Mouse (Mus musculus) spleen, adult 12 weeks (tissue): ENCODE data around the gene Cdh20.
"Not testable (repeated sequence)": the region's sequence is repeated elsewhere in the genome, so short reads cannot be mapped to it uniquely, and the experiment has no call there.

ENCODE experiments used
- DNase-seq: peaks from one replicate; pipeline ENCODE4 v3.0.0; 2022; ENCODE audit warnings: low spot score

Gene Cdh20

DNA sequence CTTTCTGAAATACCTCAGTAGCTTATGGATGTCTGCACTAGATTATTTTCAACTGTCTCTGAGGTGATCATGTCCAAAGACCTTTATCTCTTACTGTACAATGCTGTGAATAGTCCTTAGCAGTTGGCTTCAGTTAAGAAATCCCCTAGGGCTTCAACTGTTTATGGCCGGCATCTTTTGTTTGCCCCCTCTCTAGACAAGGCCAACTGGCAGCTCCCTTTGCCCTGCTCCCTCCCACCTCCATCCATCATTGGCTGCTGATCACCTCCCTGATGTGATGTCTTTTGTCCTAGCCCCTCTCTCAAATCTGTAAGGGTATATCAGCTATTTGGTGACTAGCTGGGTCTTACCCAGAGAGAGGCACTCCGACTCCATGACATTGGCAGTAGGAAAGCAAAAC lies 148.2 kb downstream of the Cdh20 start:
- DNase-seq, result no peak

DNA sequence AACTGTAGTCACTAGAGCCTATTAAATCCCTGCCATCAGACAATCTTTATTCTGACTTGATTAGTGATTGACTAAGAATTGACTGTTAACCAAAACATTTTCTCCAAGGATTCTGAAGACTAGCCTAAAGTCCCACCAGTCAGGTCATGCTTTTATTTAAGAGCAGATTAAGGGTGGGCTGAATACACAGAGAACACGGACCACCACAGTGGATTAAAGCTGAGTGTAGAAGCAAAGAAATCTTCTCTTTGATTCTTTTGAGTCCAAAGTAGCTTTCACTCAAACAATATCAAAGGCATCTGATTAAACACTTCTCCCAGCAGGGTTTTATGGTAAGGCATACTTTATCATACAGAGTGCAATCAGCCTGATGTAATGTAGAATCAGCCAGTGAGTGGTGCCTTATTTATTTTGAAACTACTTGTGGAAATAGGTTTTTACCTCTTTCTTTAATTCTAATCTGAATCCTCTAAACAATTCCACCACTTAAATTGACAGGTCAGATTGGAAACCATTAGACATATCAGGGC lies 149.0 kb downstream of the Cdh20 start:
- DNase-seq, result no peak

- no peak for DNase-seq
These were observed 164.7 kb downstream of the Cdh20 start for GRCm38 (mm10) chr1:104933051-104933450.

GRCm38 (mm10) chr1:104936966-104937365 lies 168.6 kb downstream of the Cdh20 start:
- DNase-seq, result no peak

DNA sequence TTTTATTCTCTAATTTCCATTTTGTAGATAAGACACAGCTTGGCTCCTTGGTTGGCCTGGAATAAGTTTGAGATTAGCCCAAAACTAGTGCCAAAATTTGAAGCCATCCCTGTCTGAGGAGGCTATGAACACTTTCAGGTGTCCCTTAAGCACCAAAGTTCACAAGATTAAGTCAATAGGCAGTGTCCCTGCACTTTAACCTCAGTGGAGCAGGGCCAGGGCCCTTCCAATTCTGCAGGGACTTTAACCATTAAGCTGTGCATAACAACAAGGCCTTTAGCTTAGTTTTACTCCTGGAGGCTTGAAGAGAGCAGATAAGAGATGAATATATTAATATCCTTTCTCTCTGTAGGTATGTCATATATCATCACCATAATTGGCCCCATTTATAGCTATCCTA lies 170.8 kb downstream of the Cdh20 start:
- no peak for DNase-seq

GRCm38 (mm10) chr1:104944470-104945109 lies 176.3 kb downstream of the Cdh20 start:
- no peak for DNase-seq

DNA sequence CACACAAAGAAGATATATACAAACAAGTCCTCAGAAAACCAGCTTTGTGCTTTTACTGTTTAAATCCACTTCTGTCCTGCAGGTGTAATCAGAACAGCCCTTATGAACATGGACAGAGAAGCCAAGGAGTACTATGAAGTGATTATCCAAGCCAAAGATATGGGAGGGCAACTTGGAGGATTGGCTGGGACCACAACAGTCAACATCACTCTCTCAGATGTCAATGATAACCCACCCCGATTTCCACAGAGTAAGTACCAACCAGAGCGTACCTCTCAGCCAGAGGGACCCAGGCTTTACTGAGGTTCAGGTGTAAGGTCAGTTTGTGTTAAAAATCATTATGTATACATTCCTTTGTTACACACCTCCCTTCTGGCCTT lies 176.8 kb downstream of the Cdh20 start:
- DNase-seq, result no peak

- not testable (repeated sequence) for DNase-seq
These were observed 181.3 kb downstream of the Cdh20 start for GRCm38 (mm10) chr1:104949640-104950039.

- no peak for DNase-seq
These were observed 188.7 kb downstream of the Cdh20 start for GRCm38 (mm10) chr1:104957046-104957445.

DNA sequence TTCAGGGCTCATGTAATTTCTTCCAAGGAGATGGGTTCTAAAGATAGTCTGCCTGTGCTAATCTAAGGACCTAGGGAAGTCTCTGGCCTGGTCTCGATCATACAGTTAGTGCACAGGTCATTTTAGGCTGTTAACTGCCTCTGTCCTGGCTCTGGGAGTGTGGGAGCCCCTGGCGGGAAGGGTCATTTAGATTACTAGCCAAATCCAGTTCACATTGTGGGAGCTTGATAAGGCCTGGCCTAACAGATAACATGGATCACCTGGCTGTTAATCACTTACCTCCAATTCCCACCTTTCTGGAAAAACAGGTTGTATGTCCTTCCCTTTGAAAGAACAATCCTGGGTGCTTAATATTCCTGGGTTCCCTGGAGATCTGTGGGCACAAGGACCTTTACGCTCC lies 193.3 kb downstream of the Cdh20 start:
- DNase-seq, result no peak

DNA sequence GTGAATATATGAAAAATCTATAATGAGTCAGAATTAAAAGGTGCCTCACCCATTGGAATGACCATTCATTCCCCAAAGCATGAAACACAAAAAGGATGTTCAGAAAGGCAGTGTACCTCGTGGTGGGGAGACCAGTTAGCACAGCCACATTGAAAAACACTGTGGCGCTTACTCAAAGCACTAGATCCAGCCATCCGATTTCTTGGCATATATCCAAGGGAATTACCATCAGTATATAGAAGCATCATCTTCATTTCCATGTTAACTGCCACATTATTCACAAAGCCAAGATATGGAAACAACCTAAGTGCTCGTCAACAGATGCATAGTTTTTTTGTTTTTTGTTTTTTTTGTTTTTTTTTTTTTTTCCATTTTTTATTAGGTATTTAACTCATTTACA lies 193.9 kb downstream of the Cdh20 start:
- DNase-seq, result no peak

GRCm38 (mm10) chr1:104979068-104979467 lies 210.7 kb downstream of the Cdh20 start:
- no peak for DNase-seq

DNA sequence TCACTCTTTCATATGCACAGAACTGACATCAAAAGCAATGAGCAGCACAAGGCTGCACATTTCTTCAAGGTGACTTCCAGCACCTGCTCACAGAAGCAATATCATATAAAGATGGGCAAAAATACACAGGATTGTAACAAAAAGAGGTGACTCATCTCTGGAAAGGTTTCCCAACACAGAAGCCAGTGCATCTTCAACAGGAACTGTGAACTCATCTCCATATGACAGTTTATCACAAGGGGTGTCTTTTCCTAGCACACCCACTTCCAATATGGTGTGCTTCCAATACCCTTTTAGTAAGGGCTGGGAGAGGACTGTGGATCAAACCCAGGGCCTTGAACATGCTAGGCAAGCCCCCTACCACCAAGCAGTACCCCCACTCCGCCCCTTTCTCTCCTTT lies 211.9 kb downstream of the Cdh20 start:
- no peak for DNase-seq

DNA sequence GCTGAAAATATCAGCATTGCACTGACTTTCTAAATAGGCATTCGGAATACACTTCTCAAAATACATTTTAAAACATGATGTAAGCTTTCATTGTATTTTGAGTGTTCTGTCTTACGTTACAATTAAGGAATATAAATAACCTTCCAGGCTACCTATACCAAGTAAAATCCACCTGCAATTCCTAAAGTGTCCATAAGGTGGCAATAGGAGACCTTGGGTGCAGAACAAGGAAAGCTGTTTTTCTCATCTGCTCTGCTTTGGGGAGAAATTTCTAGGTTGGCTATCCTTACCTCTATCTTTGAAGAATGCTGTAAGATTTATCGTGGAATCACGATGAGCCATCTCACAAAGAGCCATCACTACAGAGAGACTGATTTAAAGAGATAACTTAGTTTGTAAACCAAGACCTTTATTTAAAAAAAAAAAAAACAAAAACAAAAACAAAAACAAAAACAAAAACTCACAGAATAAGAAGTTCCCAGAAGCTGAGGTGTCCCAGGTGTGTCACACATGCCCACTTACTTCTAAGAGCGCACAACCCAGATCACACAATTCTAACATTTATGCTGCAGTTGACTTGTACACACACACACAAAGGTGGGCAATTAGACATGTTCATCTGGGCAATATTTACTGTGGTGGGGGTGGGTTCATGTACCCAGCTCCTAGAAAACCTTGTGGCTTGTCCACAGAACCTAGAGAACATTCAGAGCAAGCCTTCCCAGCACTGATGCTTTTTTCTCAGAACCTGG lies 218.1 kb downstream of the Cdh20 start:
- DNase-seq, result no peak

DNA sequence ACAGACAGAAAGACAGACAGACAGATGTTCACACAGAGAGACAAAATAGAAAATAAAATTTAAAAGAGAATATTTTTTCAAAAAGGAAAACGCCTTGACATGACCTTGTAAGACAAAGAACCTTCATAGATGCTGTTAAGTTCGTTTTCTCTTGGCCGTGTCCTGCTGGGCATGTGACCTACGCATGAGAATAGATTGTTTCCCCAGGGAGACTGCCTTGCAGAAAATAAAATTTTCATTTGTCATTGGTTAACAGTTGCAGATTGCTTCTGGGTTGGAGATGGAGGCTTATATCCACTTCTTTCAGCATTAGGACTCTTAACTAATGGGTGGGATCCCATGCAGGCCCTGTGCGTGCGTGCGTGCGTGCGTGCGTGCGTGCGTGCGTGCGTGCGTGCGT lies 219.2 kb downstream of the Cdh20 start:
- no peak for DNase-seq

- DNase-seq, result no peak
These were observed 224.1 kb downstream of the Cdh20 start for GRCm38 (mm10) chr1:104992441-104992840.

GRCm38 (mm10) chr1:104993905-104994611 lies 225.7 kb downstream of the Cdh20 start:
- DNase-seq, result no peak

DNA sequence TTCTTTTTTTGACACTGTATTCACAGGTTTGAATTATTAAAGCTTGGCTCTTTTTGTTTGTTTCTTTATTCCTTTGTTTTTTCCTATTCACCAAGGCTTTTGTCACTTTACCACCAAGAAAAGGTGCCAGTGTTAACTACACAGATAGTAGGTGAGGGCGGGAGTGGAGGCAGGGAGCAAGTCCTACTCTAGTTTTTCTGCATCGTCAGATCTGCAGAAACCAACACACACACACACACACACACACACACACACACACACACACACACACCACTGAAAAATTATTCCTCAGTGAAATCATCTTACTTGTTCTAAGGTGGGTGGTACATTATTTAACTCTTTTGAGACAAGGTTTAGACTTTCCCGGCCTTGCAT lies 226.3 kb downstream of the Cdh20 start:
- DNase-seq, result no peak

DNA sequence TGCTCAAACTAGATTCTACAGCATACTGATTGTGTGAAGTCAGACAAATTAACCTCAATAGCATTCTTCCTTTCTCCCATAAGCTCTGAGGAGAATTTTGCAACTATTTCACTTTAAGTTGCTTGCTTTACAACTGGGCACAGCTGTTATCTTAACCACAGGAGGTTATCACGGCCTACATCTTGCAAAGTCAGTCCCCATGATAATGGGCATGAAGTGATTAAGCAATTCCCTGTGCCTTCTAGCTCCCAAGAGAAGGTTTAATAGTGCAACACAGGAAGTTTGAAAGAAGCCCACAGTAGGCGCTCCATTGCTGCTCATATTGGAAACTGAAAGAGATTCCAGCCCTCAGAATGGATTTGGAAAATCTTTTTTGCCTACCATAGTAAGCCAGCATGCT lies 229.5 kb downstream of the Cdh20 start:
- no peak for DNase-seq

- no peak for DNase-seq
These were observed 233.8 kb downstream of the Cdh20 start for GRCm38 (mm10) chr1:105002179-105002578.

DNA sequence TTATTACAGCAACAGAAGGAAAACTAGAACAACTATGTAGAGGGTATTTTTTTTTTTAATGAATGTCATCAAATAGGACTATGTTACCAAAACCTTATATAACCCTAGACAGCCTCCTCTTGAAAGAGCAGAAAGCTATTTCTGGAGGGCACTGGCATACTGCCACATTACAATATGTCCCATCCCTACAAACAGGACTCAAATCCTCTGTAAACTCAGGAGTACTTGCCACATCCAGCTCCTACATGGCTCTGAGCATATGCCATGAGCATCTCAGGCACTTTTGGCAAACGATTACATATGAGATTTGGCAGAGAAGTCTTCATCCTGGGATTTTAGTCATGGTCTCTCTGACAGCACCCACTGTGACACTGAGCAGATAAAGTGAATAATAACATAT lies 235.5 kb downstream of the Cdh20 start:
- no peak for DNase-seq

DNA sequence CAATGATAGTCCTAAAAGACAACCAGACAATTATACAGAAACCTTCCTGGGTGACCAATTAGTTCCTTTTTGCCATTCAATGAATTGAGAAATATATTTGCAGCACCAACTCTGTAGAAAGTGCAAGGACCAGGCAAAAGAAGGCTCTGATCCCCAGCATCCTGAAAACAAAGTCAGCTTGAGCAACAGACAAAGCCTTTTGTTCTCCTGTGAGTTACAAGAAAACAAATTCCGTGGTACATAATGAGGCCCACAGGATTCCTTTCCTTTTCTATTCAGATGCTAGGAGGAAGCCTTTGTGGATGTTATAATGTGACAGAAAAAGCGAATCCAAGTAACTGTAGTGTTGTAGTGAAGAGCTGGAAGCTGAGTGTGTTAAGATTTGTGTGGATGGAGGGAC lies 244.3 kb downstream of the Cdh20 start:
- no peak for DNase-seq

GRCm38 (mm10) chr1:105013291-105013690 lies 245.0 kb downstream of the Cdh20 start:
- DNase-seq, result no peak
